Mouse (Mus musculus) liver, embryonic 16.5 days (tissue): ENCODE data around the gene Cacnb4. TPM values are rescaled to one million over a fixed set of nuclear protein-coding genes. Genes with fewer than 3 reads are reported as not detected.

Experiments
- ATAC-seq: fragments of 200-750 bp; cut with Nextera tagmentation; 2 replicates; pipeline ENCODE4 v1.8.0; 2017; ENCODE audit warnings: low read depth, mild to moderate bottlenecking, moderate number of reproducible peaks, moderate library complexity
- H3K27ac ChIP-seq: fragments of 300-500 bp; sonication (generic); 2 replicates; pipeline ENCODE4 v1.5.1; 2014; ENCODE audit warnings: mild to moderate bottlenecking, low read length
- H3K27me3 ChIP-seq: fragments of 300-500 bp; sonication (generic); 2 replicates; pipeline ENCODE4 v1.6.1; 2014; ENCODE audit warnings: low read depth, low read length, mixed read lengths; ENCODE audit not compliant: control insufficient read depth, insufficient read depth
- H3K36me3 ChIP-seq: fragments of 300-500 bp; sonication (generic); 2 replicates; pipeline ENCODE4 v1.6.1; 2014; ENCODE audit warnings: mild to moderate bottlenecking; ENCODE audit not compliant: control insufficient read depth, insufficient read depth
- H3K4me1 ChIP-seq: fragments of 300-500 bp; sonication (generic); 2 replicates; pipeline ENCODE4 v1.6.1; 2014; ENCODE audit warnings: low read depth, low read length, mixed read lengths; ENCODE audit not compliant: control insufficient read depth
- H3K4me2 ChIP-seq: fragments of 300-500 bp; sonication (generic); 2 replicates; pipeline ENCODE4 v1.6.1; 2014; ENCODE audit warnings: low read depth, low read length, mixed read lengths
- H3K4me3 ChIP-seq: fragments of 300-500 bp; sonication (generic); 2 replicates; pipeline ENCODE4 v1.5.1; 2014; ENCODE audit warnings: low read depth, mild to moderate bottlenecking, low read length
- H3K9ac ChIP-seq: fragments of 300-500 bp; sonication (generic); 2 replicates; pipeline ENCODE4 v1.6.1; 2014; ENCODE audit warnings: low read depth, low read length
- H3K9me3 ChIP-seq: fragments of 300-500 bp; sonication (generic); replicated peaks from 2 replicates; pipeline ENCODE4 v1.6.1; 2016; ENCODE audit warnings: low read length; ENCODE audit not compliant: control insufficient read depth
- WGBS: fragments of 180-500 bp; shearing (Covaris S2); extraction: QIAGEN DNeasy Blood & Tissue Kit; methylation state at CpG from one replicate; pipeline ENCODE4 v1.1.7; 2014; ENCODE audit not compliant: insufficient replicate concordance; 5-methylcytosine and 5-hydroxymethylcytosine counted together
- polyA plus RNA-seq: library from polyadenylated mRNA; unstranded; fragments of >200 nt; fragmentation: Nextera tagmentation; extraction: Ambion mirVana; gene quantifications from 2 replicates; pipeline ENCODE4 v1.2.1, GENCODE M21; 2015

The Cacnb4 gene
- polyA plus RNA-seq, 1 experiment from 2014 or later: 0.12 TPM

DNA sequence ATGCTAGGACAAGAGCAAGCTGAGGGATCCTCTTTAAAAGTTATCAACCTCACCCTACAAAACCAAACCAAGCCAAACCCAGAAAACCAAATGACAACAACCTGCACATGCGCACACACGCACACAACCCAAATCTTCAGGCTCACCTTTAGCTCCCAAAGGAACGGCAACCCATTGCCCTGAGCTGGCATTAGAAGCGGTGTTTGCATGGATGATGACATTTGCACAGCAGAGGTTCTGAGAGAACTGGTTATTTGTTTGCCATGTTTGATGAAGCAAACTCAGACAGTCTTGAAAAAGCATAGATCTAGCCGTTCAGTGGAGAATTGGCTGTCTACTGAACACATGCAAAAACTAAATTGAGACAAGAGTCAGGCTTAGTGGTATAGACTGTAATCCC lies 198.1 kb downstream of the Cacnb4 start:
- no peaks in the 10 kb centered on the region for H3K36me3 ChIP-seq
- no peak overlapping the region for H3K4me3 ChIP-seq
- no peak for ATAC-seq
- 77% methylated on average over 5 of the region's 5 CpGs for WGBS
- H3K9ac ChIP-seq: no peak overlapping the region
- peaks cover 2% of the 10 kb centered on the region for H3K4me1 ChIP-seq
- no peaks in the 10 kb centered on the region for H3K27me3 ChIP-seq
- H3K4me2 ChIP-seq: no peak overlapping the region
- H3K9me3 ChIP-seq: no peaks in the 10 kb centered on the region
- no peak overlapping the region for H3K27ac ChIP-seq

DNA sequence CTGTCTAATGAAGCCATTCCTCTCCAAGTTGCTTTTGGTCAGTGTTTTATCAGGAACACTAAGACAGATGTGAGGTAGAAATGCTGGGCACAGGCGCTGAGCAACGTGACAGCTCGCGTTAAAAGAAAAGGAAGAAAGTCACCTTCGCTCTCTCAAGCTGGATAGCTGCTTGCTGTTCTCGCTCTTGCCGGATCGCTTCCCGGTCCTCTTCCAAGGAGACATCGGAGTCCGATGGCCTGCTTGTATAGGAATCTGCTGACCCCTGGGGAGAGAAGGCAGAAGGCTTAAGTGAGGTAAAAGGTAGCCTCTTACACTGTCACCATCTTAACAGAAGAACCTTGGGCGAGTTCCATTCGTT lies 199.1 kb downstream of the Cacnb4 start:
- H3K36me3 ChIP-seq: no peaks in the 10 kb centered on the region
- WGBS: 82% methylated on average over 13 of the region's 13 CpGs
- no peak for ATAC-seq
- H3K9me3 ChIP-seq: no peaks in the 10 kb centered on the region
- no peak overlapping the region for H3K27ac ChIP-seq
- peaks cover 2% of the 10 kb centered on the region for H3K4me1 ChIP-seq
- no peak overlapping the region for H3K4me2 ChIP-seq
- no peak overlapping the region for H3K9ac ChIP-seq
- H3K27me3 ChIP-seq: no peaks in the 10 kb centered on the region
- no peak overlapping the region for H3K4me3 ChIP-seq

DNA sequence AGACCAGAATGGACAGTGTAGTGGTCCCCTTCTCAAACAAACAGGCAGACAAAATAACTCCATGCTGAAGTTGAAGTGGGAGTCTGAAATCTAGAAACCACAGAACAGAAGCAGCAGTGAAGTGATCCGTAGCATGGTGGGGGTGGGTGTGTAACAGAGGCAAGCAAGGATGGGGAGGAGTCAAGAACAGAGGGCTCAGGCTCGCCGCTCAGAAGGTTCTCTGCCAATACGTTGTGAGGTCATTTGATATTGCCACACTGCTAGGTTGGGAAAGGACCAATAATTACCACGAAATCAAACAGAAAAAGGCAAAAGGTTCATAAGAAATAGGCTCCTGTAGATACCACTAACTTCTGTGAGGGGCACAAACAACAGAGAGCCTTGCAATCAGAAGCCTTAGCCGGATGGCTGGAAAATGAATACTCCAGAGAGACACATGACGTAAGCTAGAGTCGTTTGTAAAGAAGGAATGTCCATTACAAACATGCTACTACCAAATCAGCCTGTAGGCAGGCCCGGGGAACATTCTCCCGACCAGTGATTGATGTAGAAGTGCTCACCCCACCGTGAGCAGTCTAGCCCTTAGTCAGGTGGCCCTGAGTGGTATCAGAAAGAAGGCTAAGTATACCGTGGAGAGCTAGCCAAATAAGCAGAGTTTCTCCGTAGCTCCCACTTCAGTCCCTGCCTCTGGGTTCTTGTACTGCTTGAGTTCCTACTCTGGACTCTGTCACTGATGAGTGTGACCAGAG lies 199.7 kb downstream of the Cacnb4 start:
- no peak for ATAC-seq
- Histone ChIP-seq H3K27ac (no peak overlapping the region), H3K4me1 (peaks cover 2% of the 10 kb centered on the region), H3K4me3 (no peak overlapping the region), H3K36me3 (no peaks in the 10 kb centered on the region), H3K9ac (no peak overlapping the region), H3K9me3 (no peaks in the 10 kb centered on the region), H3K27me3 (no peaks in the 10 kb centered on the region), H3K4me2 (no peak overlapping the region)
- WGBS: 47% methylated on average over 13 of the region's 13 CpGs

GRCm38 (mm10) chr2:52475854-52476253 lies 200.8 kb downstream of the Cacnb4 start:
- no peak for ATAC-seq
- Histone ChIP-seq H3K27me3 (no peaks in the 10 kb centered on the region), H3K4me3 (no peak overlapping the region), H3K36me3 (no peaks in the 10 kb centered on the region), H3K27ac (no peak overlapping the region), H3K9ac (no peak overlapping the region), H3K4me1 (peaks cover 2% of the 10 kb centered on the region), H3K4me2 (no peak overlapping the region), H3K9me3 (no peaks in the 10 kb centered on the region)
- WGBS: 75% methylated on average over 4 of the region's 4 CpGs

- WGBS: 75% methylated on average over 11 of the region's 11 CpGs
Measured at GRCm38 (mm10) chr2:52474570-52474969, 202.1 kb downstream of the Cacnb4 start.

DNA sequence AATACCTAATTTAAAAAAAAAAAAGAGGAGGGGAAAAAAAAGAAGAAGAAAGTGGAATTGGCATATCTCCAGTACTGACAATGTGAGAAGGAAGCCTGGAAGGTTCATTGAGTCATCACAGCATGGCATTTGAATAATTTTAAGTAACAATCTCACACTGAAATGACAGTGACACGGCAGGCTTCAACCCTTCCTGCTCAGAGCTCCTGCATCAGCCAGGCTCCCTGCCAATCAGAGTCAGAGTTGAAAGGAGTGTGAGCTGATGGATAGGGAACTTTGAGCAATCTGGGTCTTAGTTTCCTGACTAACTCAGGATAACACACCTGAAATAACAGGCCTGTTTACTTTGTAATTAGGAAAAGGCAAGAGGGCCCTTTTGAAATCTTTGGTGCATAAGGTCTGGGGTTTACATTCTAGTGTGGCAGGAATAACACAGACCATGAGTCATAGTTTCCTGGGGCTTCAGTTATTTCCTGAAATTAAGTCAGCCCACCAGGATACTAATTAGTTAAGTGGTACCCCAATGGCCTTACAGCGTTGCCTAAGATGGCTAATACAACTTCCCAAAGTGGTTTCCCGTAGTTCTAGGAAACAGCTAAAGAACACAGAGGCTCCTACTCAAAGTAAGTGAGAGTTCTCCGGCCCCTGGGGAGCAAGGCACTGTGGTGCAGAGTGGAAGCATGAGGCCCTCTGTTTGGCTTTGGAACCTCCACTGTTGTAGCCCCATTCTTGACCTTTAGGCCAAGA lies 204.9 kb downstream of the Cacnb4 start:
- peaks cover 2% of the 10 kb centered on the region for H3K4me1 ChIP-seq
- no peak overlapping the region for H3K4me3 ChIP-seq
- H3K27ac ChIP-seq: no peak overlapping the region
- no peak for ATAC-seq
- no peaks in the 10 kb centered on the region for H3K27me3 ChIP-seq
- H3K4me2 ChIP-seq: no peak overlapping the region
- H3K9ac ChIP-seq: no peak overlapping the region
- H3K9me3 ChIP-seq: no peaks in the 10 kb centered on the region
- 39% methylated on average over 4 of the region's 4 CpGs for WGBS
- no peaks in the 10 kb centered on the region for H3K36me3 ChIP-seq

More at GRCm38 (mm10) chr2:52474570-52474969, 202.1 kb downstream of the Cacnb4 start:
- no peak overlapping the region for H3K27ac ChIP-seq
- ATAC-seq: no peak
- no peak overlapping the region for H3K9ac ChIP-seq
- H3K27me3 ChIP-seq: no peaks in the 10 kb centered on the region
- H3K36me3 ChIP-seq: no peaks in the 10 kb centered on the region
- H3K4me1 ChIP-seq: peaks cover 2% of the 10 kb centered on the region
- H3K9me3 ChIP-seq: no peaks in the 10 kb centered on the region
- H3K4me3 ChIP-seq: no peak overlapping the region
- no peak overlapping the region for H3K4me2 ChIP-seq

GRCm38 (mm10) chr2:52470044-52470560 lies 206.5 kb downstream of the Cacnb4 start:
- no peak overlapping the region for H3K27ac ChIP-seq
- no peak overlapping the region for H3K9ac ChIP-seq
- no peaks in the 10 kb centered on the region for H3K27me3 ChIP-seq
- H3K4me2 ChIP-seq: no peak overlapping the region
- ATAC-seq: no peak
- WGBS: 66% methylated on average over 4 of the region's 4 CpGs
- no peaks in the 10 kb centered on the region for H3K4me1 ChIP-seq
- H3K9me3 ChIP-seq: no peaks in the 10 kb centered on the region
- no peaks in the 10 kb centered on the region for H3K36me3 ChIP-seq
- H3K4me3 ChIP-seq: no peak overlapping the region

DNA sequence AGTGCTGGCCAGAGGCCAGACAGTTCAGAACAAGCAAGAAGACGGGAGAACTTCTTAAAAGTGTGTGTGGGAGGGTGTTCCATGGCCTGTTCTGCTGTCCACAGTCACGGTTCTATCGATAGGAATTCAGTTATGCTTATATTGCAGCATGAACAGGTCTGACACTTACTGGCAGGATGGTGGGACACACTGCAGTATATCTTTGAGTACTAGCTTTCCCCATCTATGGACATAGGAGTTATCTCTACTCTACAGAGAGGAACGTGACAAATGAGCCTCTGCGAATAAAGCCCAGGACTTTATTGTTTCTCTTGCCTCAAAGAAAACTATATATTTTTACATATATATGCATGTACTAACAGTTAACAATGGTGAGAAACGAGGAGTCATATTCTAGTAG lies 209.0 kb downstream of the Cacnb4 start:
- WGBS: 45% methylated on average over 6 of the region's 6 CpGs
- H3K9me3 ChIP-seq: no peaks in the 10 kb centered on the region
- peak; percentile 58 for ATAC-seq
- no peak overlapping the region for H3K9ac ChIP-seq
- no peaks in the 10 kb centered on the region for H3K4me1 ChIP-seq
- no peak overlapping the region for H3K27ac ChIP-seq
- H3K4me2 ChIP-seq: no peak overlapping the region
- no peaks in the 10 kb centered on the region for H3K27me3 ChIP-seq
- no peak overlapping the region for H3K4me3 ChIP-seq
- H3K36me3 ChIP-seq: no peaks in the 10 kb centered on the region
